Mouse (Mus musculus): ENCODE data around the gene Gm6169.

DNA sequence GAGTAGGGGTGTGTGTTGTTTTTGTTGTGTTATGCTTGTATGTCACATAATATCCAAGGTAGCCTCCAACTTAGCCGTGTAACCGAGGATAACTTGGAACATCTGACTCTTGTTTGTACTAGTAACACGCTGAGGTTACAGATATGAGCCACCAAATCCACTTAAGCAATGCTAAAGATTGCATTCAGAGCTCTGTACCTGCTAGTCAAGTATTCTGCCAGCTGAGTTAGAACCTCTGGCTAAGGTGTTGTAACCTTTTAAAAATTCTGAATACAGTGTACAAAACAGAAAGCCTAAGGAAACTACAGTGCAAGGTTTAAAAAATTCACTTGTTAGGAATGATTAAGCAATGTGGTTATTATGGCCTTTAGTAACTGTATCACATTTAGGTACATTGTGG, 18.4 kb downstream of the Gm6169 start:
- TF ChIP-seq CTCF (IDR thresholded peaks at IDR 0.05; ENCODE audit: borderline replicate concordance, insufficient read depth, low read depth, low read length) (no peak), POLR2A (IDR thresholded peaks at IDR 0.05; ENCODE audit: borderline replicate concordance, insufficient read depth, low read length) (no peak)
